Mouse (Mus musculus) liver, adult 2 months (tissue): Measurements from ENCODE around the gene Umad1. TPM values are rescaled to one million over a fixed set of nuclear protein-coding genes. Genes with fewer than 3 reads are reported as not detected.

ENCODE experiments used
- DNase-seq: peaks from one replicate; pipeline ENCODE4 v3.0.0-alpha.2; 2011; ENCODE audit warnings: low read depth, low spot score; ENCODE audit errors: extremely low read depth
- H3K27ac ChIP-seq: fragments of 200-500 bp; replicated peaks from 2 replicates; pipeline ENCODE4 v1.5.1; 2012; ENCODE audit warnings: low read depth, mild to moderate bottlenecking, control low read depth, inconsistent platforms, low read length; ENCODE audit not compliant: insufficient read depth
- H3K27me3 ChIP-seq: fragments of 200-500 bp; 2 replicates; pipeline ENCODE4 v1.6.1; 2012; ENCODE audit warnings: mild to moderate bottlenecking, moderate library complexity, low read length, inconsistent platforms; ENCODE audit not compliant: control insufficient read depth, insufficient read depth
- H3K36me3 ChIP-seq: fragments of 200-500 bp; 2 replicates; pipeline ENCODE4 v1.6.1; 2012; ENCODE audit warnings: low read length, inconsistent platforms; ENCODE audit not compliant: control insufficient read depth, insufficient read depth
- H3K4me1 ChIP-seq: fragments of 200-500 bp; 2 replicates; pipeline ENCODE4 v1.6.1; 2011; ENCODE audit warnings: low read length; ENCODE audit not compliant: control insufficient read depth, insufficient read depth
- H3K4me3 ChIP-seq: fragments of 200-500 bp; 2 replicates; pipeline ENCODE4 v1.5.1; 2011; ENCODE audit warnings: low read depth, mild to moderate bottlenecking, control low read depth, low read length, moderate library complexity; ENCODE audit not compliant: insufficient read depth
- H3K79me2 ChIP-seq: fragments of 200-500 bp; 2 replicates; pipeline ENCODE4 v1.6.1; 2012; ENCODE audit warnings: inconsistent platforms, mild to moderate bottlenecking, low read length, moderate library complexity; ENCODE audit not compliant: control insufficient read depth, insufficient read depth
- H3K9ac ChIP-seq: fragments of 200-500 bp; 2 replicates; pipeline ENCODE4 v1.6.1; 2012; ENCODE audit warnings: low read depth, mild to moderate bottlenecking, control low read depth, inconsistent platforms, low read length
- CTCF ChIP-seq: fragments of 200-500 bp; IDR thresholded peaks from 2 replicates; pipeline ENCODE4 v1.5.1; 2011; ENCODE audit warnings: low read depth, low read length, control low read depth
- POLR2A ChIP-seq: fragments of 200-500 bp; IDR thresholded peaks from 2 replicates; pipeline ENCODE4 v1.6.1; 2011; ENCODE audit warnings: low read length, control low read depth; ENCODE audit not compliant: insufficient read depth; ENCODE audit errors: extremely low read depth
- WGBS: fragments of 180-500 bp; shearing (Covaris S2); methylation state at CpG from one replicate; pipeline ENCODE4 v1.1.7; 2018; 5-methylcytosine and 5-hydroxymethylcytosine counted together
- polyA plus RNA-seq: library from polyadenylated mRNA; depleted of rRNA; stranded (reverse); fragments of >200 nt; gene quantifications from 2 replicates; pipeline ENCODE4 v1.2.3, GENCODE M21; 2012; rRNA removed
- total RNA-seq: library from RNA; depleted of rRNA; stranded (reverse); fragments of >200 nt; gene quantifications from 2 replicates; pipeline ENCODE4 v1.2.3, GENCODE M21; 2014; rRNA removed

Gene Umad1
- total RNA-seq (17.0 and 17.3 TPM in 2 replicates), polyA plus RNA-seq (12.1 and 15.0 TPM in 2 replicates)

DNA sequence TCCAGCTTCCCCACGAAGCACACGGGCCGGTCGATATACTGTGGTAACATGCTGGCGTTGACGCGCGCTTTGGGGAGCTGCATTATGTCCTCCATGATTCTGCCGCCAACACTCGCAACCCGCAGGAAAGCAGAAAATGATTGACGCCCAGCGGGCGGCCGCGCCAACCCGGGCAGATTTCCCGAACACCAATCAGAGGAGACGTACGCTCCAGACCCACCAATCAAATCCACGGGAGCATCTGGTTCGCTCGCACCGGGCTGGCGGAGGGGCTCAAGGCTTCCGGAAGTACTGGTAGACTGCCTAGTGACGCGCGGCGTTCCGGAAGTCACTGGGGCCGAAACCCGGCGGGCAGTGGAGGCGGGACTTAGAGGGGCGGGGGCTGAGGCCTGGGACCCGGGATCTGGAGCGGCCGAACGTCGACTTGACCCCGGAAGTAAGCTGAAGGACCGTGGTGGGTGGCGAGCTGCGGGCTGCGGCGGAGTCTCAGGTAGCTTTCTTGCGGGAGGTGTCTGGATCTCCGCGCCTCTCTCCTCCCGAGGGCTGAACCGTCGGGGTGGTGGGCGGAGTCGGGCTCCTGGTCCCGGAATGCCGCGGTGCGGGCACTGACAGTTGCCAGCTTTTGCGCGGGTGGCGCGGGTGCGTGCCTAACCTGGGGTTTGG, at the start of gene Umad1, which contains the start of the genes Rpa3 and Gm45062:
Gene Umad1 (plus strand): TSS at position 285 of the 663 bp plus-strand sequence.
Gene Rpa3 (minus strand): TSS at position 170 of the 663 bp plus-strand sequence.
Gene Gm45062 (plus strand): TSS at position 447 of the 663 bp plus-strand sequence.
- Histone ChIP-seq H3K27ac (peak within 1 kb of the TSS; percentile 80), H3K79me2 (peaks cover 6% of the 10 kb centered on the region; the same call in 1 of the 2 replicates), H3K4me3 (peak within 1 kb of the TSS; percentile 89), H3K9ac (peak within 1 kb of the TSS; percentile 84), H3K36me3 (0 out of 2 replicates have a peak, but pooled peaks cover 1% of the 10 kb centered on the region), H3K4me1 (peaks cover 2% of the 10 kb centered on the region; the same call in 1 of the 2 replicates), H3K27me3 (no peaks in the 10 kb centered on the region)
- peak; percentile 95 for DNase-seq
- TF ChIP-seq POLR2A (peak; percentile 60; the same call in 1 of the 2 replicates), CTCF (no peak)
- under 1% methylated on average over 64 of the region's 64 CpGs for WGBS

DNA sequence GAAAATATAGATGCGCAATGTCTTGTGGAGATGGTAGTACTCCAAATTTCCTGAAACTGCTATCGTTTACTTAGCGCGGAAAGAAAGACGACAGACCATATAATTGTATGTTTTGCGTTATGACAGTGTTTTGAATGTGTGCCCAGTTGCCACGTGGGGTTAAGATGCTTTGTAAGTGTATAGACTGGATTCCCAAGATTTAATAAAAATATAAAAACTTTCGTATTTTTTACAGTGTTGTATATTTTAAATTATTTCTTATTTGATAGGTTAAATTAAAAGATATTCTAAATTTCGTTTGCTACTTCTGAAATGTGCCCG, 49.3 kb upstream of the Umad1 start:
- peaks cover 3% of the 10 kb centered on the region; the same call in 1 of the 2 replicates for H3K4me1 ChIP-seq
- H3K27me3 ChIP-seq = no peaks in the 10 kb centered on the region
- H3K4me3 ChIP-seq = peak overlapping the region; percentile 91
- WGBS = 11% methylated on average over 10 of the region's 10 CpGs
- H3K36me3 ChIP-seq = peaks cover 1% of the 10 kb centered on the region; the same call in 1 of the 2 replicates
- no peak for TF ChIP-seq CTCF
- no peak for TF ChIP-seq POLR2A
- no peak overlapping the region for H3K27ac ChIP-seq
- H3K79me2 ChIP-seq = peaks cover 4% of the 10 kb centered on the region; the same call in 1 of the 2 replicates
- H3K9ac ChIP-seq = peak overlapping the region; percentile 96
- no peak for DNase-seq

DNA sequence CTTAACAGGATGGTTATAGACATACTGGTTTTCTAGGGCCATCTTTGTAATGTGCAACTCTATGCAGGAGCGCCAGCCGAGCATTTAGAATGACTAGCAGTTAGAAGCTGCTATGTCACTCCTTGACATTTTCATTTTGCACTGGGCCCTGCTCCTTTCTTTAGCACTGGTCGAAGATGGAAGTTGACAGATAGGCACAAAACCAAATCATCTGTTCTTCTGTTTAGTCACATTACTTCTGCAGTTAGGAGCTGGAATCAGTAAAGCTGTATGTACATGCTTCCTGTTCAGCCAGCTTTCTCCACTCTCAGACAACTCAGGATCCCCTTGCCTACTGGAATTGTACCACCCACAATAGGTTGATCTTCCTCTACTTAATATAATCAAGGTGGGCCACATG, 48.4 kb upstream of the Umad1 start:
- H3K4me3 ChIP-seq = no peak overlapping the region
- 94% methylated on average over 3 of the region's 3 CpGs for WGBS
- TF ChIP-seq POLR2A = no peak
- no peak for TF ChIP-seq CTCF
- no peaks in the 10 kb centered on the region for H3K27me3 ChIP-seq
- peaks cover 4% of the 10 kb centered on the region; the same call in 1 of the 2 replicates for H3K79me2 ChIP-seq
- H3K9ac ChIP-seq = no peak overlapping the region
- peaks cover 10% of the 10 kb centered on the region for H3K36me3 ChIP-seq
- no peak overlapping the region for H3K27ac ChIP-seq
- DNase-seq = no peak
- peaks cover 3% of the 10 kb centered on the region; the same call in 1 of the 2 replicates for H3K4me1 ChIP-seq

DNA sequence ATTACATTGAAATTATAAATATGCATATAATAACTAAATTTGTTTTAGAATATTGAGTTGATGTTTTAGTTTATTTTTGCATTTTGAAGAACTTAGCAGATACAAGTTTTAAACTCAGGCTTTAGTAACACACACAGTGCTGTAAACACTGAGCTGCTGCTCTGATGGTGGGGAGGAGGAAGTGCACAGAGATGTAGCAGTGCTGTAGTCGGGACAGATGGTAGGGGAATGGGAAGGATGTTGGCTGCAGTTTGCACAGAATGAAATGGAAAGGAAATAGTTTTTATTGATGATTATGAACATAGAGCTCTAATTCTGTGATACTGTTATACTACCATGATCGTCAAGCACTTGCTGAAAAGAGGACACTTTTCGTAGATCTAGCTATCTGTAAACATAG, 32.1 kb upstream of the Umad1 start:
- WGBS = 84% methylated on average over 3 of the region's 3 CpGs
- Histone ChIP-seq H3K36me3 (peaks cover 32% of the 10 kb centered on the region), H3K27ac (no peak overlapping the region), H3K9ac (no peak overlapping the region), H3K27me3 (no peaks in the 10 kb centered on the region), H3K79me2 (no peaks in the 10 kb centered on the region), H3K4me1 (no peaks in the 10 kb centered on the region), H3K4me3 (no peak overlapping the region)
- no peak for DNase-seq
- TF ChIP-seq POLR2A (no peak), CTCF (no peak)

DNA sequence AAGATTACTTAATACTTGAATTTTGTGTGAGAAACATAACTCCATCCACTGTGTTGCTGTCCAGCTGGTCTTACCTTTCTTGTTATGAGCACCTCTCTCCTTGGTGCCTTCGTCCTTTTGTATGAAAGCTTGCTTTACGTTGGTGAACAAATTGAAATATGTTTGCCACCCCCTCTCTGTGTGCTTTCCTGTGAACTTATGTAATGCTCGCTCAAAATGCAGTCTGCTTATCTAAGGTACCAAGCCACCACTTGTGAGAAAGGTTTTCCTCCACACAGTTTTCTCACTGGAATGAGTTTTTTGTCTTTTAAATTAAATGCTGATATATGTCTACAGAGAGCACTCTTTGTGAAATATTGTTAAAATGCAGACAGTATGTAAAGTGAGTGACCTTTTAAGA, 30.5 kb upstream of the Umad1 start:
- no peak overlapping the region for H3K27ac ChIP-seq
- no peaks in the 10 kb centered on the region for H3K4me1 ChIP-seq
- no peaks in the 10 kb centered on the region for H3K79me2 ChIP-seq
- 85% methylated on average over 3 of the region's 3 CpGs for WGBS
- no peak for DNase-seq
- no peak overlapping the region for H3K9ac ChIP-seq
- peaks cover 36% of the 10 kb centered on the region for H3K36me3 ChIP-seq
- no peak overlapping the region for H3K4me3 ChIP-seq
- H3K27me3 ChIP-seq = no peaks in the 10 kb centered on the region
- TF ChIP-seq POLR2A (no peak), CTCF (no peak)

DNA sequence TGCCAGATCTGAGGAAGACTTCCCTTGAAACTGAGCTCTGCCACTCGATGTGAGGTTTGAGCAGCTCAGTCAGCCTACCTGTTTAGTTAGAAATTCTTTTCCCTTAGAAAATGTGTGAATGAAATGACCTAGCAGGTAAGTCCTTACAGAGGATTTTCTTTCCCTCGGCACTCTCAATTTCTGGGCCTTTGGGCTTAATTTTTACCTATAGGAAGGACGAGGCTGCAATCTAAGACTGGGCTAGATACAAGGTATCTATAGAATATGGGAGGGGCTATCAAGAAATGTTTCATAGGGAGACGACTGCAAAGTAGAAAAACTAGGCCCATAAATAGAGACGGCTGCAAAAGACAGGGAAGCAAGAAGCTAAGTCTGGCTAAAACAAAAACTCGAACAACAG, 772 bp upstream of the Umad1 start:
- TF ChIP-seq CTCF (no peak), POLR2A (no peak)
- WGBS = 1% methylated on average over 6 of the region's 6 CpGs
- H3K27me3 ChIP-seq = no peaks in the 10 kb centered on the region
- H3K4me1 ChIP-seq = peaks cover 2% of the 10 kb centered on the region; the same call in 1 of the 2 replicates
- H3K27ac ChIP-seq = peak overlapping the region; percentile 35
- H3K4me3 ChIP-seq = peak overlapping the region; percentile 84
- peak overlapping the region; percentile 84; the same call in 1 of the 2 replicates for H3K9ac ChIP-seq
- peaks cover 6% of the 10 kb centered on the region; the same call in 1 of the 2 replicates for H3K79me2 ChIP-seq
- DNase-seq = no peak
- H3K36me3 ChIP-seq = 0 out of 2 replicates have a peak, but pooled peaks cover 1% of the 10 kb centered on the region
